Mouse (Mus musculus): ENCODE results near the gene Cetn2. TPM values are rescaled to one million over a fixed set of nuclear protein-coding genes. Genes with fewer than 3 reads are reported as not detected.

The Cetn2 gene
- 81.4 and 81.7 TPM in 2 replicates for polyA plus RNA-seq (2016; fragmentation: Nextera tagmentation; extraction: Ambion mirVana)

- peak within 1 kb of the TSS; percentile 11; the same call in 1 of the 2 replicates for H3K27ac ChIP-seq
- H3K9ac ChIP-seq: peak within 1 kb of the TSS; percentile 55
- ATAC-seq (ENCODE audit: insufficient number of reproducible peaks, insufficient read depth, low FRiP score, low TSS enrichment): peak; percentile 99
- no peaks in the 10 kb centered on the region for H3K36me3 ChIP-seq
- H3K4me1 ChIP-seq: no peaks in the 10 kb centered on the region
- WGBS: 21% methylated on average over 41 of the region's 41 CpGs
- no peaks in the 10 kb centered on the region for H3K27me3 ChIP-seq
- no peaks in the 10 kb centered on the region for H3K9me3 ChIP-seq
- H3K4me2 ChIP-seq (replicated peaks): peak within 1 kb of the TSS; percentile 61
- H3K4me3 ChIP-seq: peak within 1 kb of the TSS; percentile 49
These were observed at the start of gene Cetn2, which contains the start of gene Nsdhl for GRCm38 (mm10) chrX:72917884-72918681. TSS of gene Cetn2 (minus strand) at chrX:72918411. TSS of gene Nsdhl (plus strand) at chrX:72918557.

GRCm38 (mm10) chrX:72962743-72963142 is 44.5 kb upstream of the Cetn2 start:
- Histone ChIP-seq H3K4me2 (replicated peaks) (no peak overlapping the region), H3K9ac (no peak overlapping the region), H3K27ac (no peak overlapping the region), H3K36me3 (no peaks in the 10 kb centered on the region; the same call in 1 of the 2 replicates), H3K27me3 (no peaks in the 10 kb centered on the region), H3K4me3 (no peak overlapping the region), H3K4me1 (no peaks in the 10 kb centered on the region), H3K9me3 (no peaks in the 10 kb centered on the region)
- no peak for ATAC-seq (ENCODE audit: insufficient number of reproducible peaks, insufficient read depth, low FRiP score, low TSS enrichment)
- 81% methylated on average over 3 of the region's 3 CpGs for WGBS

DNA sequence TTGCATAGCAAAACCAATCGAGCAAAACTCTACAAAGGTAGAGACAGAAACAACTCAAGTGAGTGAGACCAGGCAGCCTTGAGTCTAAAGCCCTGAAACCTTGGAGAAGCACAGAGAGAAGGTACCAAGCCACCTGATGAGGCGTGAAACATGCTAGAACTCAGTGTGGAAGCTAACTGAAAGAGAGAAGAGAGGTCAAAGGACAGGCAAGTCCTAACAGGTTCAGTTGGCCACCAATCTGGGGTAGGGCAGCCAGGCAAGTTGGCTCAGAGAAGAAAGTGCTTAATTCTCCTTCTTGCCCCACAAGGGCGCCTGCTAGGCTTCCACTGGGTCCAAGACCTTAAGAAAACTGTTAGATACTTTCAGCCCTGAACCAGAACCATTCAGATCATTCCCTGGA is 43.3 kb upstream of the Cetn2 start:
- Histone ChIP-seq H3K4me3 (no peak overlapping the region), H3K9ac (no peak overlapping the region), H3K4me2 (replicated peaks) (no peak overlapping the region), H3K27ac (no peak overlapping the region), H3K27me3 (no peaks in the 10 kb centered on the region), H3K36me3 (no peaks in the 10 kb centered on the region; the same call in 1 of the 2 replicates), H3K9me3 (no peaks in the 10 kb centered on the region), H3K4me1 (no peaks in the 10 kb centered on the region)
- WGBS: 68% methylated on average over 3 of the region's 3 CpGs
- ATAC-seq (ENCODE audit: insufficient number of reproducible peaks, insufficient read depth, low FRiP score, low TSS enrichment): no peak

GRCm38 (mm10) chrX:72960431-72960830 is 42.2 kb upstream of the Cetn2 start:
- H3K9ac ChIP-seq: no peak overlapping the region
- no peak overlapping the region for H3K4me3 ChIP-seq
- no peaks in the 10 kb centered on the region; the same call in 1 of the 2 replicates for H3K36me3 ChIP-seq
- no peak overlapping the region for H3K27ac ChIP-seq
- H3K9me3 ChIP-seq: no peaks in the 10 kb centered on the region
- 87% methylated on average over 4 of the region's 4 CpGs for WGBS
- no peak for ATAC-seq (ENCODE audit: insufficient number of reproducible peaks, insufficient read depth, low FRiP score, low TSS enrichment)
- H3K27me3 ChIP-seq: no peaks in the 10 kb centered on the region
- no peaks in the 10 kb centered on the region for H3K4me1 ChIP-seq
- no peak overlapping the region for H3K4me2 ChIP-seq (replicated peaks)

GRCm38 (mm10) chrX:72956486-72956885 is 38.3 kb upstream of the Cetn2 start:
- H3K4me1 ChIP-seq: no peaks in the 10 kb centered on the region
- H3K9me3 ChIP-seq: no peaks in the 10 kb centered on the region
- no peak overlapping the region for H3K9ac ChIP-seq
- no peak overlapping the region for H3K4me2 ChIP-seq (replicated peaks)
- no peak for ATAC-seq (ENCODE audit: insufficient number of reproducible peaks, insufficient read depth, low FRiP score, low TSS enrichment)
- WGBS: 75% methylated on average over 4 of the region's 4 CpGs
- no peaks in the 10 kb centered on the region; the same call in 1 of the 2 replicates for H3K36me3 ChIP-seq
- no peak overlapping the region for H3K4me3 ChIP-seq
- no peaks in the 10 kb centered on the region for H3K27me3 ChIP-seq
- no peak overlapping the region for H3K27ac ChIP-seq

DNA sequence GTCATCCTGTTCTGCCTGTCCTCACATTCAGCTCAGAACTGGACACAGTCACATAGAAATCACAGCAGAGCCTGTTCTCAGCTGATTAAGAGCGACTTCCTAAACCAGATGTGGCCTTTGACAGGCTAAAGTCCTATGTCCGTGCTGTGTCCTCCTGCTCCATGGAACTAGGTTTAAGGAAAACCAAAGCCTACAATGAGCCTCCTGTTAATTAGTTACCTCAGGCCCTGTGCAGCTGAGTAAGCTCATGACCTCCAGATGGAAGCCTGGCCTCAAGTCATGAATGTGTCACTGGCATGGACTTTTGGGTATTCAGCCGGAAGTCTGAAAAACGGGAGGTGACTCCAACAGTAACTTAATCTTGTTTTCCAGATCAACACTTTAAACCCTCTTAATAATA is 35.3 kb upstream of the Cetn2 start:
- Histone ChIP-seq H3K27ac (no peak overlapping the region), H3K4me2 (replicated peaks) (no peak overlapping the region), H3K9me3 (no peaks in the 10 kb centered on the region), H3K4me3 (no peak overlapping the region), H3K4me1 (no peaks in the 10 kb centered on the region), H3K9ac (no peak overlapping the region), H3K36me3 (no peaks in the 10 kb centered on the region; the same call in 1 of the 2 replicates), H3K27me3 (no peaks in the 10 kb centered on the region)
- ATAC-seq (ENCODE audit: insufficient number of reproducible peaks, insufficient read depth, low FRiP score, low TSS enrichment): no peak
- 69% methylated on average over 4 of the region's 4 CpGs for WGBS

- Histone ChIP-seq H3K9me3 (no peaks in the 10 kb centered on the region), H3K9ac (no peak overlapping the region), H3K27ac (no peak overlapping the region), H3K4me1 (no peaks in the 10 kb centered on the region), H3K4me2 (replicated peaks) (no peak overlapping the region), H3K36me3 (no peaks in the 10 kb centered on the region), H3K27me3 (no peaks in the 10 kb centered on the region), H3K4me3 (no peak overlapping the region)
- no peak for ATAC-seq (ENCODE audit: insufficient number of reproducible peaks, insufficient read depth, low FRiP score, low TSS enrichment)
- 68% methylated on average over 2 of the region's 2 CpGs for WGBS
These were observed 3.2 kb upstream of the Cetn2 start for GRCm38 (mm10) chrX:72921391-72921790.

DNA sequence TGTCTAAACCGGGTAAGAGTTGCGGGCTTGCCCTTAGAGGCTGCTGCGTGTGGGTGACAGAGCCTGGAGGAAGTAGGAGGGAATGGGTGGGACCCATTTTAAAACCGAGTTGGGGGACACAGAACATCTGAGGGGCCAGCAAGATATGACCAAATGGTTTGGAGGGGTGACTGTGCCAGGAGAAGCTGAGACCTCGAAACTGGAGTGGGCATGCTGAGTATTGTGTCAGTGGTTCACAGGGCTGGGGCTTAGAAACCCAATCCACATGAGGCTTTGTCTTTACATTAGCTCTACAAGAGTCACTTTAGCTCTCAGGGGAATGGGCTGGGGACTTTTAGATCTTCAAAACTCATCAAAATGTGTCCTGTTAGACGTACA is 460 bp upstream of the Cetn2 start:
- H3K27ac ChIP-seq: peak overlapping the region; percentile 11; the same call in 1 of the 2 replicates
- no peaks in the 10 kb centered on the region for H3K27me3 ChIP-seq
- peak overlapping the region; percentile 61 for H3K4me2 ChIP-seq (replicated peaks)
- no peaks in the 10 kb centered on the region for H3K9me3 ChIP-seq
- H3K9ac ChIP-seq: peak overlapping the region; percentile 55
- WGBS: 13% methylated on average over 6 of the region's 6 CpGs
- no peak for ATAC-seq (ENCODE audit: insufficient number of reproducible peaks, insufficient read depth, low FRiP score, low TSS enrichment)
- H3K36me3 ChIP-seq: no peaks in the 10 kb centered on the region
- no peaks in the 10 kb centered on the region for H3K4me1 ChIP-seq
- peak overlapping the region; percentile 49 for H3K4me3 ChIP-seq

GRCm38 (mm10) chrX:72911611-72912010 is 6.6 kb downstream of the Cetn2 start:
- Histone ChIP-seq H3K9ac (no peak overlapping the region), H3K27ac (no peak overlapping the region), H3K27me3 (no peaks in the 10 kb centered on the region), H3K4me3 (no peak overlapping the region), H3K36me3 (no peaks in the 10 kb centered on the region), H3K4me1 (no peaks in the 10 kb centered on the region), H3K9me3 (no peaks in the 10 kb centered on the region), H3K4me2 (replicated peaks) (no peak overlapping the region)
- 87% methylated on average over 1 of the region's 1 CpGs for WGBS
- no peak for ATAC-seq (ENCODE audit: insufficient number of reproducible peaks, insufficient read depth, low FRiP score, low TSS enrichment)

DNA sequence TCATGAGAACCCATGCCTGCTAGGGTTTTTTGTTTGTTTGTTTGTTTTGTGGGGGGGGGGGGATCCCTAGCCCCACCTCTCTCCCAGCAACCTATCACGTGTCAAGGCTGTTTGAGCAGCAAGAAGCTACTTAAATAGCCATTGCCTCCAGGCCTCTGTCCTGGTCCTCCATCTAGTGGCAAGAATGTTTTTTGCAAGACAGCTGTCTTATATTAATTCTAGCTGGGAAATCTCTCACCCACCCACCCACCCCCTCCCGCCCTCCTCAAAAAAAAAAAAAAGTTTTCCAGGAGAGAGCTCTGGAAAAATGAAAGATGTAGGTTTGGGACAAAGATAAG is 9.8 kb downstream of the Cetn2 start:
- H3K27me3 ChIP-seq: no peaks in the 10 kb centered on the region
- H3K9ac ChIP-seq: no peak overlapping the region
- no peaks in the 10 kb centered on the region for H3K4me1 ChIP-seq
- 28% methylated on average over 2 of the region's 2 CpGs for WGBS
- H3K27ac ChIP-seq: no peak overlapping the region
- H3K9me3 ChIP-seq: no peaks in the 10 kb centered on the region
- no peak overlapping the region for H3K4me3 ChIP-seq
- no peak overlapping the region for H3K4me2 ChIP-seq (replicated peaks)
- no peaks in the 10 kb centered on the region for H3K36me3 ChIP-seq
- no peak for ATAC-seq (ENCODE audit: insufficient number of reproducible peaks, insufficient read depth, low FRiP score, low TSS enrichment)

GRCm38 (mm10) chrX:72907619-72908403 is 10.4 kb downstream of the Cetn2 start:
- no peaks in the 10 kb centered on the region for H3K27me3 ChIP-seq
- ATAC-seq (ENCODE audit: insufficient number of reproducible peaks, insufficient read depth, low FRiP score, low TSS enrichment): no peak

DNA sequence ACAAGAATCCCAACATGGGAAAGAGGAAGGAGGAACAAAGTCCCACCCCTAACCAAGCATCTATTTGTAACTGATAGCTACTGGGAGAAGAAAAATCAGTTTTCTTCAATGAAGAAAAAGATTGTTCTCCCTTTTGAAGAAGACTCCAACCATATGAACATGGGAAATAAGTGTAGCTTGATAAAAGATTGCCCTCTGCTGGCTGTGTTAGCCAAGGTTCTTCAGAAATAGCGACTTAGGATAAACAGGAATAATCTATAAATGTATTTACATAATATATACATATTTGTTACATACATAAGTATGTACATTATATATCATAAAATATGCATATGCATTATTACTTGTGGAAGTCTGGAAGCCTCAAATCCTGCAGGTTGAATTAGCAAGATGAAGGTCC is 15.7 kb downstream of the Cetn2 start:
- Histone ChIP-seq H3K4me1 (no peaks in the 10 kb centered on the region), H3K9ac (no peak overlapping the region), H3K4me2 (replicated peaks) (no peak overlapping the region), H3K27ac (no peak overlapping the region), H3K27me3 (no peaks in the 10 kb centered on the region), H3K36me3 (no peaks in the 10 kb centered on the region), H3K9me3 (no peaks in the 10 kb centered on the region), H3K4me3 (no peak overlapping the region)
- ATAC-seq (ENCODE audit: insufficient number of reproducible peaks, insufficient read depth, low FRiP score, low TSS enrichment): no peak
- 44% methylated on average over 1 of the region's 1 CpGs for WGBS

More at GRCm38 (mm10) chrX:72907619-72908403, 10.4 kb downstream of the Cetn2 start:
- no peaks in the 10 kb centered on the region for H3K9me3 ChIP-seq
- WGBS: 76% methylated on average over 6 of the region's 6 CpGs
- H3K4me1 ChIP-seq: no peaks in the 10 kb centered on the region
- H3K4me3 ChIP-seq: no peak overlapping the region
- no peak overlapping the region for H3K9ac ChIP-seq
- no peaks in the 10 kb centered on the region for H3K36me3 ChIP-seq
- H3K27ac ChIP-seq: no peak overlapping the region
- no peak overlapping the region for H3K4me2 ChIP-seq (replicated peaks)
